Mouse (Mus musculus): ENCODE data around the gene 2010003K11Rik. TPM values are rescaled to one million over a fixed set of nuclear protein-coding genes. Genes with fewer than 3 reads are reported as not detected.
A peak's percentile ranks its signal among the peaks of the same experiment; 100 is the strongest.
"Not testable (repeated sequence)": the region's sequence is repeated elsewhere in the genome, so short reads cannot be mapped to it uniquely, and the experiment has no call there.

The 2010003K11Rik gene
- total RNA-seq, 1 experiment from 2014 or later: not detected

DNA sequence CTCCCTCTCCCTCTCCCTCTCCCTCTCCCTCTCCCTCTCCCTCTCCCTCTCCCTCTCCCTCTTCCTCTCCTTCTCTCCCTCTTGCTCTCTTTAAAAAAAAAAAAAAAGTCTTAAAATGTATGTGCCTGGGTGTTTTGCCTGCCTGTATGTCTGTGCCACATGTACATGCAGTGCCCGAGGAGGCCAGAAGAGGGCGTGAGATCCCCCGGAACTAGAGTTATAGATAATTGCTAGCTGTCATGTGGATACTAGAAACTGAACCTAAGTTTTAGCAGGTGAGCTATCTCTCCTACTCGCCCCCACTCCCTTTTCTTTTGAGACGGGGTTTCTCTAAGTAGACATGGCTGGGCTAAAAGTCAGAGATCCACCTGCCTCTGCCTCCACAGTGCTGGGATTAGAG lies 30.0 kb downstream of the 2010003K11Rik start:
- no peak for ATAC-seq (replicated peaks; ENCODE audit: low read depth, poor library complexity, severe bottlenecking)

DNA sequence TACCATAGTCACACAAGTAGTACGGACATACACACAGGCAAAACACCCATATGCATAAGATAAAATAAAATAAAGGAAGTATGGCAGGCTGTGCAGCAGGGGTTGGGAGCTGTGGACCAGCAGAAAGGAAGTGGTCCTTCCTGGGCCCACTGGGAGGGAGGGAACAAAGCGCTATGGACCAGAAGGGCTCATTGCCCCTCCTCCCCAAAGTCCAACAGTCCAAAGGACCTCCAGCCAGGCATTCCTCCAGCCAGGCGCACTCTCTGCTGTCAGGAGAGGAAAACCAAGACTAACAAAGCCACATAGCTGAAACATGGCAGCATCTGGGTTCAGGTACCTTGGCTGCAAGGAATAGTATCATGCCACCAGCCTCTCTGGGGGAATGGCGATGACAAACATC lies 33.7 kb downstream of the 2010003K11Rik start:
- ATAC-seq (replicated peaks; ENCODE audit: low read depth, poor library complexity, severe bottlenecking): no peak

DNA sequence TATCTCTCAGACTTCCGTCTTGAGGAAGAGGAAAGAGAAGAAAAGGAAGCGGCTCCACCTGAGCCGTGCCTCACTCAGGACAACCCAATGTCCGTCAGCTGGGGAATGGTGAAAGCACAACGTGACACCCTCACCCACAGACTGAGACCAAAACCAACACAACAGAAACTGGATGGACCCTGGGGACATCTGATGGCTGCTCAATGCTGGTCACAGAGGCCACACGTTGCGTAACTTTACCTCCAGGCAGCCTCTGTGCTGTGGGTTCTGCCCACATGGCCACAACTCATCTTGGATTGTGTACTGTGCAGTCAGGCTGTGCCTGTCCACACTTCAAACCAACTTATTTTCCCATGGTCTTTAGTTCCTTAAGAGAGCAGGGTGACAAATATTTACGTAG lies 36.4 kb downstream of the 2010003K11Rik start:
- ATAC-seq (replicated peaks; ENCODE audit: low read depth, poor library complexity, severe bottlenecking): peak; percentile 69

DNA sequence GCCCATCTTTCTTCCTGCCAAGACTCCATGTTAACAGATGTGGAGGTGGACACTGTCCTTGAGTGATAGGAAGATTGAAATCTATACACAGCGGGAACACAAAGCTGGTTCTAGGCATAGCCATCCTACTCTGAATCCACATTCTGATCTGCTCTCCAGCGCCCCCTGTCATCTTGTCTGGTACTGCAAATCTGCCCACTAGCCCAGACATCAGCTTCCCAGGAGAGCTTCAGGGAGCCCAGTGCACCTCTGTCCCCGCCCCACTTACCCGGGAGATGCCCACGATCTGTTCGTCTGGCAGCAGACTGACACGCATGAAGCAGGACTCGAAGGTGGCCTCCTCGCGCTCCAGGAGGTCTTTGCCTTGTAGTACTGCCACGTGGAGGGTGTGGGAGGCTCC lies 42.2 kb downstream of the 2010003K11Rik start:
- ATAC-seq (replicated peaks; ENCODE audit: low read depth, poor library complexity, severe bottlenecking): peak; percentile 85

DNA sequence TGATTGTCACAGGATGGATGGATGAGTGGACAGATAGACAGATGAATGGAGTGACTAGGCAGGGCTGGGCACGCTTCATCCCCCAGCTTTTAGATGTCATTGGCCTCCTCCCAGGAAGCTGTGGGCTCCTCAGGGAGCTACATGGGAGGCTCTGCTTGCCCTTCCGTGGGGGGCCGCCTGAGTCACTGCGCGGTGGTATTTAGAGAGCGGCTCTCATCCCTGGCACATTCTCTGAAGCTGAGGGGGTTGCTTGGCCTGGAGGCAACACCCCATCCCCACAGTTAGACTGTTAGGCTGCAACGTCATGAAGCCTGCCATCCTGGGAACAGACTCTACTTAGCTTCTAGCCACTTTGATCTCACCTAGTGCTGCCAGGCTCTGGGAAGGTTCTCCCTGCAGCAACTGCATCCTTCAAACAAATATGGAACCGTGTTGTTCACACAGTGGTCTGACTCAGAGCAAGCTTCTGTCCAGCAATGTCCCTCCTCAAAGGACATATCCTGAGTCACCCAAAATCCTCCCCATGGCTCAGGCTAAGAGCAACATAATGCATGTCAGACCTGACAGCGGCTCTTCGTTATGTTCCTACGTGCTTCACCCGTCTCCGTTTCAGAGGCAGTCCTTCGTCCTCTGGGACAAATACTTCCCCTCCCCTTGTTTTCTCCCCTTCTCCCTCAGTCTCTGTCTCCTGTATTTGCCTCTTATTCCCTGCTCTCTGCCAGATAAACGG lies 43.1 kb downstream of the 2010003K11Rik start:
- no peak for ATAC-seq (replicated peaks; ENCODE audit: low read depth, poor library complexity, severe bottlenecking)

DNA sequence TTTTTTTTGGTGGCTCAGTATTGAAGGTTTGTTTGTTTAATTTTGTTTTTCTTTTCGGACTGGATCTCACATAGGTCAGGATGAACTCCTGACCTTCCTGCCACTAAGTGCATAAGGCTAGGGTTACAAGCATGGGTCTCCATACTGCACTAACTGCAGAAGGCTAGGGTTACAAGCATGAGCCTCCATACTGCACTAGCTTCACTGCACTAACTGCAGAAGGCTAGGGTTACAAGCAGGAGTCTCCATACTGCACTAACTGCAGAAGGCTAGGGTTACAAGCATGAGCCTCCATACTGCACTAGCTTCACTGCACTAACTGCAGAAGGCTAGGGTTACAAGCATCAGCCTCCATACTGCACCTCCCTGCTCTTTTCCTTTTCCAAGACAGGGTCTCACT lies 44.3 kb downstream of the 2010003K11Rik start:
- ATAC-seq (replicated peaks; ENCODE audit: low read depth, poor library complexity, severe bottlenecking): not testable (repeated sequence)

DNA sequence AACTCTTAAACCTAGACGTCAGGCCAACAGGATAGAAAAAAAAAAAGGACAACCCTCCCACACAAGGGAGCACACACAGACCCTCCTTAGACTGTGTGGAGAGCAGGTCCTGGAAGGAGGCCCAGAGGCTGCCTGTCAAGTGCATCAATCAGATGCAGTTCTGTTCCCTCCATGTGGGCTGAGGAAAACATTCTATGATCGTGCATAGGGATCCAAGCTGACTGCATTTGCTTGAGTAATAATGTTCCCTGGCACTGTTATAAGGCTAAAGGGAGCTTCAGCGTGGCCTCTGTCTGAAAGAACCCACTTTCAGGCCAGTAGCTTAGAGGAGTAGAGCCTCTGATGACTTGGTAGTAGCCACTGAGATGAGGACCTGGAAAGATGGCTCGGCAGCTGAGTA lies 45.9 kb downstream of the 2010003K11Rik start:
- no peak for ATAC-seq (replicated peaks; ENCODE audit: low read depth, poor library complexity, severe bottlenecking)

DNA sequence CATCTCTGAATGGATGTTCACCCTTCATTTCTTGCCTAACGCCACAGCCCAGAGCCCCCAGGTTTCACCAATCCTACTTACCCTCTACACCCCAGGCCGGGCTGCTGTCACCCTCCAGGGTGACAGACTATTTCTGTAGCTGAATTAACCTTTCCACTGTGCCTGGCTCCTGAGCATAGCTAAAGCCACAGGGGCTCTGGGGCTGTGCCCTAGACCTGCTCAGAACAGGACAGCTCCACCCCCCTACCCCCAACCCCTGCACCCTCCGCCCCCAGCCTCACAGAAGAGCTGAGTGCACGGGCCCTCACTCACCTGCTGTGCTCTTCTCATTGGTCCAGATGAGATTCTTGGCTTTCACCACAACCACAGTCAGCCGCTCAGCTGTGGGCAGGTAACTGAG lies 46.4 kb downstream of the 2010003K11Rik start:
- no peak for ATAC-seq (replicated peaks; ENCODE audit: low read depth, poor library complexity, severe bottlenecking)

DNA sequence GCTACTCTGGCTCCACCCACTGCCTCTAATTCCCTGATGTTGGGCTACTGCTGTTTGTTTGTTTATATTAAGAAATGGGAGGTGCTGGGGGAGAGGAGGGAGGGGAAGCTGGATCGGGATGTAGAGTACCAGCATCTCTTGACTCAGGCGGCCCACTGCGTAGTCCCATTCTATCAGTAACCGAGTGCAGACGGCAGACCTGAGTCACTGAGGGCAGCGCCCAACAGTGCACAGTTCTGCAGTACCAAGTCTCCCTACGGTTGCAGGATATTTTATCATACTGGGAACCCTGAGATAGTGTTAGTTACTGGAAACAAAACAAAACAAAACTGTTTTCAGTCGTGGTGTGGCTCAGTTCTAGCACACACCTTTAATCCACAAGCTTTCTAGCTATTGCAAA lies 47.3 kb downstream of the 2010003K11Rik start:
- no peak for ATAC-seq (replicated peaks; ENCODE audit: low read depth, poor library complexity, severe bottlenecking)

DNA sequence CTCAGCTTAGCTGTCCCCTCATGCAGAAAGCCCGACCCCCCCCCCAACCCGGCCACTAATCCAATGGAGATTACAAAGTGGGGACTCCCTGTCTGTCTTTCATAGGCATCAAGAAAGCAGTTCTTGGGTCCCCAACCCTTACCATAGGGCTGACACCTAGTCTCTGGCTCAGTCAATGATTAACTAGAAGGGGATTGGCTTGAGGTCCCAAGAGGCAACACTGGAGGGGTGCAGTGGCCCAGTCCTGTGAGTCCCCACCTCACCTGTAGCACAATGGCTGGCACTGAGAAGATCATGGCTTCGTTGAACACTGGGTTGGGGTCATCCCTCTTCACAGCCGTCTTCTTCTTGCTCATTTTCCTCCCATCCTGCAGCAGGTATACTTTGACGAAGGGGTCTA lies 47.7 kb downstream of the 2010003K11Rik start:
- no peak for ATAC-seq (replicated peaks; ENCODE audit: low read depth, poor library complexity, severe bottlenecking)

DNA sequence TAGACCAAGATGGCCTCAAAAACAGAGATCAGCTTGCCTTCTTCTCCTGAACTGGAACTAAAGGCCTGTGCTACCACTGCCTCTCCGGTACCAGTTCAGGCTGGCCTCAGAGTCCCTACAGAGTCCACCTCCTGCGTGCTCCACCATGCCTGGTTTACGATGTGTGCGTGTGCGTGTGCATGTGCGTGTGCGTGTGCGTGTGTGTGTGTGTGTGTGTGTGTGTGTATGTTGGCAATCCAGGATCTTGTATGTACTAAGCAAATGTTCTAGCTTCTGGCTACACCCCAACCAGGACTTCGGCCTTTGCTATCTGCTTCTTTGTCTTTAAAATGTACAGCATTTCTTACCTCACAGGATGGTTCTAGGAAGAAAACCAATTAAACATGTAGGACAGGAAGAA lies 49.2 kb downstream of the 2010003K11Rik start:
- no peak for ATAC-seq (replicated peaks; ENCODE audit: low read depth, poor library complexity, severe bottlenecking)

DNA sequence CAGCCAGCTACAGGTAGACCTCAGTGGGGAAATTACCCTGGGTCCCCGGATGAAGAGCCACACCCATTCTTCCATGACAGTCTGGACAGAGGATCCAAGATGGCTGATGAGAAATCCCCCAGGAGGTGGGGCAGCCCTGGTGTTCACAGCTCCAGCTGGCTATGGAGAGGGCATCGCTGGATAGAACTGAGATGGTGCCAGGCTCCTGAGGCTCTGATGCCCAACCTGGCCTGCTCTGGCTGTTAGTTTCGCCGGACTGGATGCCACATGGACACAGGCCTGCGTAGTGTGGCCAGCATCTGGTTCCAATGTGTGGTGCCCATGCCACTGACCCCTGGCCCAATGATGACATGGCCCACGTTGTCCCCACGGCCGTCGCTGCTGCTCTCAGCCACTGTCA lies 50.9 kb downstream of the 2010003K11Rik start:
- ATAC-seq (replicated peaks; ENCODE audit: low read depth, poor library complexity, severe bottlenecking): no peak

Other genes with a start within 250 kb of the 2010003K11Rik start
- gene Ssh3, start 229.4 kb downstream of the 2010003K11Rik start, total RNA-seq (2017): 13.6 and 22.7 TPM in 2 replicates
- gene Ankrd13d, start 215.4 kb downstream of the 2010003K11Rik start, total RNA-seq (2017): 0.58 and 3.7 TPM in 2 replicates
- 186 and 204 TPM in 2 replicates for gene Grk2, start 192.4 kb downstream of the 2010003K11Rik start, total RNA-seq (2017)
- 73.3 and 90.3 TPM in 2 replicates for gene Kdm2a, start 100.3 kb downstream of the 2010003K11Rik start, total RNA-seq (2017)
- gene Rhod, start 59.2 kb downstream of the 2010003K11Rik start, total RNA-seq (2017): 0.73 TPM in 1 of 2 replicates, not detected in the other
- not detected in 2 replicates for gene Syt12, start 21.1 kb downstream of the 2010003K11Rik start, total RNA-seq (2017)
- gene Pcx, start 11.9 kb upstream of the 2010003K11Rik start, total RNA-seq (2017): 1.6 and 1.8 TPM in 2 replicates
- gene Lrfn4, start 117.1 kb upstream of the 2010003K11Rik start, total RNA-seq (2017): 2.6 and 2.9 TPM in 2 replicates
- gene Rce1, start 127.1 kb upstream of the 2010003K11Rik start, total RNA-seq (2017): 19.7 and 27.5 TPM in 2 replicates
- not detected in 2 replicates for gene Gm960, start 200.1 kb upstream of the 2010003K11Rik start, total RNA-seq (2017)
- gene Sptbn2, start 212.6 kb upstream of the 2010003K11Rik start, total RNA-seq (2017): under 0.01 and 0.10 TPM in 2 replicates

All from common myeloid progenitor, adult 5-6 weeks (primary cell).